Mouse (Mus musculus) kidney, adult 11 months (tissue): Measurements from ENCODE around the gene Ppp1r14b.

Source experiments
- DNase-seq: peaks from one replicate; pipeline ENCODE4 v3.0.0; 2022

The Ppp1r14b gene

DNA sequence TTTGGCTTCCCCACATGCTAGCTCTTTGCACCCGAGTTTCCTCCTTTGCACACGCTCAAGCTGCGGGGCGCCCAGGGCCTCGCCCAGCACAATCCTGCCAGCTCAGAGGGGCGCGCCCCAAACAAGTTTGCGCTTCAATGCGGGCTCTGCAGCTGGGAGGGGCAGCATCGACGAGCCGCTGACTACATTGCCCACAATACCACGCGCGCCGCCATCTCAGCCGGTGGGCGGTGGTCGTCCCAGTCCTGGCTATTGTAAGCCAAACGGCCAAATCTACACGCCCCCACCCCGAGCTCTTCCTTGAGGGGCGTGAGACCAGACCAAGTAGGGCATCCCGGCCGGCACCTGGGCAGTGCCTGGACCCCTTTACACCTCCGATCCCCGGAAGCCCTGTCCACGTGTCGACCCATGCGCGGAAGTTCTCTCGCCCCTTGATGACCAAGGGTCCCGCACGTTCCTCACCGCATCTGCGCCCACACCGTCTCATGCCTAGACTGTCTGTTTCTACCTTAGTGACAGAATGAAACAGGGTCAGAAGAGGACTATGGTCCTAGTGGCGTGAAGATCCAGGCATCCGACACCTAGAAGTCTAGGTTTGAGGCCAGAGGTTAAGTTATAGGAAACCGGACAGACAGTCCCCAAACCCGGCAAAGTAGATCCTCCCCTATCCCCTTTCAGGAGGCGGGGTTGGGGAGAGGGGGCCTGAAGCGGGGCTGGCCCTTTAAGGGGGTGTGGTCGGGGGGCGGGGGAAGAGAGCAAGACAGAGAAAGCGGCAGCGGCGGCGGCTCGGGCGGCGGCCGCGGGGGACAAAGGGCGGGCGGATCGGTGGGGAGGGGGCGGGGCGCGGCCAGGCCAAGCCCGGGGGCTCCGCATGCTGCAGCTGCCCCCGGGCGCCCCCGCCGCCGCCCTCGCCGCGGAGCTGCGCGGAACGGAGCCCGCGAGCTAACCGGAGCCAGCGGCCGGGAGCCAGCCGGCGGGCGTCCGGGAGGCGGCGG is at the start of gene Ppp1r14b:
Gene Ppp1r14b, plus strand, starts transcription at position 758 of the 995 bp plus-strand sequence.
- DNase-seq, result peak; percentile 71

DNA sequence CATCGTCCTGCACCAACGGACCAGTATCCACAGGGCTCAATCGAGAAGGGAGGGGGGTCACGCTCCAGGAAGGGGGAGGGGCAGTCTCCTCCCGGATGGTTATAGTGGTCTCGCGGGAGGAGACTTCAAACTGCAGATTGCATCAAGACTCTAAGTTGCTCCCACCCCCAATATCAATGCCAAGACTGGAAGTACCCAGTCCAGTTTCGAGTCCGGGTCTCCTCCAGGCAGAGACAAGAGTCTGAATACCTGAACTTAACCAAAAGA is 49.5 kb upstream of the Ppp1r14b start, which contains the start of gene Catsperz:
Gene Catsperz, minus strand, starts transcription at position 74 of the 267 bp plus-strand sequence.
- DNase-seq, result no peak

DNA sequence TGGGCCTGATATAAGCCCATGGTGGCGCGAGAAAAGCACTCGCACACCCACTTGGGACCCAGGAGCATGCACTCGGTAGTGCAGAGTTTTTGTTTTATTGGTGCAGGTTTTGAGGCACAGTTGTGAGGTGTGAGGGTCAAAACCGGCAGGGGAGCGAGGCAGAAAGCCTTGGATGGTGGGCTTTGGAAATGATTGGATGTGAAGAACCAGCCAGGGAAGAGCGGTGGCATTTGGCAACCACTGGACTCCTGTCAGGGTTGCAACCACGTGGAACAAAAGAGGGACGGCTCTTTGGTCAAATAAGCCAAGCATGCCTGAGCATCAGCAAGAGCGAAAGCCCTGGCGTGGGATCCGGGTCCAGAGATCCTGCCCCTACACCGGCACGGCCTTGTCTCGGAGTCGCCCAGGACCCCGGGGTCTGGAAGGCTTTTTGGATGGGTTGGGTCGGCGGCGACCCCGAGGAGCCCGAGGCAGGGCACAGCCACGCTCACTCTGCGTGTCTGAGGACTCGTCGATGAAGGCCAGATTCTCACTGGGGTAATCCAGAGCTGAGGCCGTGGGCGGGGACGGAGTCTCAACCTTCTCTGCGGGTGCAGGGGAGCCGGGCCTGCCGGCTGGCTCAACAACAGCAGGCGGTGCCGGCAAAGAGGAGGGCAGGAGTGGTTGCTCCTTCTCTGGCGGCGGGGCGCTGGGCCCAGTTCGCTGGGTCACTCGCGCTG is 49.0 kb upstream of the Ppp1r14b start:
- no peak for DNase-seq

DNA sequence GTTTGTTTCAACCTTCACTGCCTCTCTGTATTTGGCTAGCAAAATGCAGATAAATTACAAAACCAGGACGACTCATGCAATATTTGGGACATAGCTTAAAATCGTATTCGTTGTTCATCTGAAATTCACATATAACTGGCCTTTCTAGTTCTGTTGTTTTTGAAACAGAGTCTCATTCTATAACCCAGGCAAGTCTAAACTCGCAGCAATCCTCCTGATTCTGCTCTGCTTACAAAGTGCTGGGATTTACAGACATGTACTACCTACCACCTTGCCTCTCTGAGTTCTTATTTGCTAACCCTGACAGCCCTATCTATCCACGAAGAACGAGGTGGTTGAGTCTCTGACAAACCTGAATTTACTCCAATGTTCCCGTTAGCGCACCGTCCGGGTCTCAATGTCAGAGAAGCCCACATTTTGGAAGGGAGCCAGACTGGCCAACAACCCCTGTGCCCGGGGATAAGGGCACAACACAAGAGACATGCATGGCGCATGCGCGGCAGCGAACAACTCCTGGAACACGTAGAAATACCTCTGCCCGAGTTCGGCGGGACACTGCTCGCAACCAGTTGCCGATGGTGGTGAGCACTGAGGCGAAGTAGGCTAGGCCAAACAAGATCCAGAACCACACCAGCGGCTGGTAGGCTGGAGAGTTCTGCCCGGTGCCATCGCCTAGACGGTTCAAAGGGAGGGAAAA is 48.1 kb upstream of the Ppp1r14b start:
- DNase-seq, result peak; percentile 72

DNA sequence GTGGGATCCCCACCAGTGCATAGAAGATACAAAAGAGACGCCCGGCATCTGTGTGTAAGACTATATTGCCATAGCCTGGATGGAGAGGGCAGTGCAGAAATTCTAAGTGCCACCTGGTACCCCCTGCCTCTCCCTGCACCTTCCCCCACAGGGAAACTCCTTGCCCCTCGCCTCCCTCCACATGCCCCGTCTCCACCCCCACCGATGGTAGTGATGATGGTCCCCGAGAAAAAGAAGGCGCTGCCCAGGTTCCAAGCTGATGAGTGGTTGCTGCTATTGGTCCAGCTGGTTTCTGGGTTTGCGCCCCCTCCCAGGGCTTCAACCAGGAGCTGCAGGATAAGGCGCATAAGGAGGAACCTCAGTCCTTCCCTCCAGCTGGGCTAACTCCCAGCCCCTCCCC is 46.7 kb upstream of the Ppp1r14b start:
- no peak for DNase-seq

DNA sequence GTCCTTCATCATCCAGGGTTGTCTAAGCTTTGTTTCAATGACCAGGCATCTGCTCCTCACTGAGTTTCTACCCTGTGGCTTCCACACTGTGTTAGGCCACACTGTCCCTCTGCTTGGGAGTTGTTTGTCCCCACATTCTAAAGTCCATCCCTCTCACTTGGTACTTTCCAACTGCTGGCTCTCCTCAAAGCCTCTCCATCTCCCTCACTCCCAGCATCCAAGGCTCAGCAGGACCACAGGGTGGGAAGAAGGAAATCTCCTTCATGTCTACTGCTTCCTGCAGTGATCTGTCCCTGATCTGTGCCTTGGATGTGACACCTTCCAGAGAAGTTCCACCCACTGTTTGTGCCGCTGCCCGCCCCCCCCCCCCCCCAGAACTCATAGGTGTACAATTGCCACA is 43.8 kb upstream of the Ppp1r14b start:
- no peak for DNase-seq

DNA sequence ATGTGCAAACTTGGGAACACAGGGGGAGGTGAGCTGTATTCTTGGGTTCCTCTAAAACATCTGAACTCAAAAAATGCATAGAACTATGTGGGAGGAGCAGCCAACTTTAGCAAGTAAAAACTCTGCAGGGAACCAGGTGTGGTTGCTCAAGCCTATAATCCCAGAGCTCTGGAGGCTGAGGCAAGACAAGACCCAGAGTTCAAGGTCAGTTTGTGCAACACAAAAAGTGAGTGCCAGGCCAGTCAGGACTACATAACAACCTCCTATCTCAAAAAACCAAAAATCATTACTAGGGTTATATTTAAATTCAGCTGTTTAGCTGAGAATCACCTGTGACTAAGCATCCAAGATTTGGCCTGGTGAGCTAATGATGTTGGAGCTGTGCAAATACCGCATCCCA is 42.8 kb upstream of the Ppp1r14b start:
- DNase-seq, result no peak

DNA sequence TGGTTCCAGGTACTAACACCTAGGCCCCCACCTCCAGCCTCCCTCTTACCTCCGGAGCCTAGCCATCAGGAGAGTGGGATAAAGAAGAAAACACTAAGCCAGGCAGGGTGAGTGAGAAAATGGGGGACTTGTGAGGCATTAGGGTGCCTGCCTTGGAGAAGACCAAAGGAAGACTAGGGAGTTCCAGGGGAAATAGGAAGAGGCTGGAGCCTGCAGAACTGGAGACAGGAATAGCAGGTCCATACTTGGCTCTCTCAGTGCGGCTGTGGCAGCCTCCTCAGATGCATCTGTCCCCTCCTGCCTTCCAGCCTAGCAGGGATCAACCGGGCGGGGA is 41.7 kb upstream of the Ppp1r14b start:
- DNase-seq, result no peak

DNA sequence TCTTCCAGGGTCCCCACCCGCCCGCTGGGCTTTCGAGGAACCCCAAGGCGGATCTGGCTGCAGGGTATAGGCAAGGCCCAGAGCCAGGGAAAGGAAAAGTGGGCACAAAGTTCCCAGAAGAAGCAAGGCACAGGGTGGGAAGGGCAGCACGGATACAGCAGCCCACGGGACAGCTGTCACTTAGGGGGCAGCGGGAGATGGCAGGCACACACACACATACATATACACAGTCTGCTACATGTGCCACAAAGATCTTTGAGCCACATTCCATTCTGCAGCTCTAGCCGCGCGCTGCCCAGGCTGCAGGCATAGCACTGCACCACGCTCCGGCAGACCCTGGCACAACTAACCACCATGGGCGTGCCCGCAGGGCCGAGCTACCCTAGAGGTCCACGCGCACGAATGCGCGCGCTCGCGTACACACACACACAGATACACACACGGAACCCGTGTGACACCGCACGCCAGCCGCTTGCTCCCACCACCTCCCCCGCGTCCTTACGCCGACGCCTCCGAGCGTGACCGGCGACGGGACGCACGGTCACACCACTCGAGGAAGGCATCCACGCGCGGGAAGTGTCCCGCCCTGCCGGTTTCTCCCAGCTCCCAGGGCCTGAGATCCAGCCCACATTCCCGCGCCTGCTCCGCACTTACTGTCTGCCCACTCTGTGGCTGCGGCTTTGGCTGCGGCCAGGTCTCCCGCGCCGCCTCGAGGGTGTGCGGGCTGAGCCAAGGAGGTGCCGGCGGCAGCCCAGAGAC is 41.2 kb upstream of the Ppp1r14b start:
- DNase-seq, result peak; percentile 35

DNA sequence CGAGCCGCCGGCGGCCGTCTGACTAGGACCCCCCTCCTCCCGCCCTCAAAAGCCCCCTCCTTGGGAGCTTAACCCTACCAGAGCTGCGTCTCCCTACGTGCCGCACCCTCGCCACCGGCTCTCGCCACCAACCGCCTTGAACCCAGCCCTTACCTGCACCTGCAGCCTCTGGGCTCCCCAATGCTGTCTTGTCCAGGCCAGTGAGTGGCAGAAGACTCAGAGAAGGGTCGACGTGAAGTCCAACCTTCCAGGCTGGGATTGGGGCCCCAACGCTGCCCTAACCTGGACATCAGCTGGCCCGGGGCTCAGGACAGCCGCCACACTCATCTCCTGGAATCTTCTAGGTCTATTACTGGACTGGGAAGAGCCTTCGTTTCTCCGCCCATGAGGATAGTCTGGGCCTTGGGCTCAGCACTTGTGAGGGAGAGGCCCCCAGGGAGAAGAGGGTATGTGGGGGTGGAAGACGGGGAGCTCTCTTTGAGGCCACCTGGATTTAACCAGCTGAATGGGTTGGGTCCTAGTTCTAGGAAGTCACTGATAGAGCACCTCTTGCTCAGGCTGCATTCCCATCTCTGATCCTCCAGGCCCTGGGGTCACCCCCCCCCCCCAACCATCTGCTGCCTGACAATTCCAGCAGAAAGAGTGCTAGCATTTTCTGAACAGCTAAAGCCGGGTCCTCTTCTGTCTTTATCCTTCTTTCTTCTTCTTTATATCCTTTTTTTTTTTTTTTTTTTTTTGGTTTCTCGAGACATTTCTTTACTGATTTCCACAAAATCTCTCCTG is 40.4 kb upstream of the Ppp1r14b start, which contains the start of gene Kcnk4:
Gene Kcnk4, minus strand, starts transcription at position 321 of the 783 bp plus-strand sequence.
- no peak for DNase-seq

DNA sequence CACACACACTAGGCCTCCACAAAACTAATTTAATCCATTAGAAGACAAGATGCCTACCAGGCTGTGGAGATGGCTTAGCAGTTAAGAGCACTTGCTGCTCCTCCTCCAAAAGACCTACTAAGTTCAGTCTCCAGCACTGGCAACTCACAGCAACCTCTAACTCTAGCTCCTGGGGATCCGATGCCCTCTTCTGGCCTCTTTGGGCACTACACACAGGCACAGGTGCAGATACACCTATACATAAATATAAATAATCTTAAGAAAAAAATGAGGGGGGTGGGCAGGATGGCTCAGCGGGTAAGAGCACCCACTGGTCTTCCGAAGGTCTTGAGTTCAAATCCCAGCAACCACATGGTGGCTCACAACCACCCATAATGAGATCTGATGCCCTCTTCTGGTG is 38.5 kb upstream of the Ppp1r14b start:
- no peak for DNase-seq

DNA sequence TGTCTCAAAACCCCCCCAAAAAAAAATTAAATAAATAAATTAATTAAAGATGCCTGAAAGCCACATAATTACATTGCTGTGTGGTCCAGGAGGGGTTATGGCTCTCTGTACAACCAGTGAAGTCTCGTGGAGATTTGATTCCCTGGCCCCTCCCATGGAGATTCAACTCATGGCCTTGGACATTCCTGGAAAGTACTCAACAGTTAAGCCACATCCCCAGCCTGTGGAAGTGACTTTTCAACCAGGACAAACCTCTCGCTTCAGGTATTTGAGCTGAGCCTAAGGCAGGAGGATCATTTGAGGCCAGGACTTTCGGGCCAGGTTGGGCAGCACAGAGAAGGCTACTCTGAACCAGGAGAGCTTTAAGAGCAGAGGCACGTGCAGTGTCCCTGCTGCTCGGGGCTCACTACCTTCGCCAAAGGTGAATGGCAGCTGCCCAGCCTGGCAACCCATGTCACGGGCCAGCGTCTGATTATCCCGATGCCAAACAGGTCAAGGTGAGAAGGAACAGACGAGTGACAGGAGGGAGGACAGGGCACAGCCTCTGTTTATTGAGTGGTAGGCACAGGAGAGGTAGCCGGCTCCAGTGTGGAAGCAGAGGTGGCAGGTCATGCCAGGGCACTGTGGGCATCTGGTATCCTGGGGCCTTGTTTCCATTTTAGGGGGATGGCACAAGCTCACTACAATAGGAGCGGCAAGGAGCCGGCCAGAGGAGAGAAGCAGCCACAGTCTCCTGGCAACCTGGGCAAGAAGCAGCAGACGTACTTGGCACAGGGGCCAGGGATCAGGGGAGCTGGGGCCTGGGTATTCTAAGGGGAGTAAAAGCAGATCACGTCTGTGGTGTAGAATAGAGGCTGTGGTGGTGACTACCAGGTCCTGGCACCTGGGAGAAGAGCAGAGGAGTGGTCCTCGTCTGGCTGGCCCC is 37.0 kb upstream of the Ppp1r14b start:
- peak; percentile 38 for DNase-seq

DNA sequence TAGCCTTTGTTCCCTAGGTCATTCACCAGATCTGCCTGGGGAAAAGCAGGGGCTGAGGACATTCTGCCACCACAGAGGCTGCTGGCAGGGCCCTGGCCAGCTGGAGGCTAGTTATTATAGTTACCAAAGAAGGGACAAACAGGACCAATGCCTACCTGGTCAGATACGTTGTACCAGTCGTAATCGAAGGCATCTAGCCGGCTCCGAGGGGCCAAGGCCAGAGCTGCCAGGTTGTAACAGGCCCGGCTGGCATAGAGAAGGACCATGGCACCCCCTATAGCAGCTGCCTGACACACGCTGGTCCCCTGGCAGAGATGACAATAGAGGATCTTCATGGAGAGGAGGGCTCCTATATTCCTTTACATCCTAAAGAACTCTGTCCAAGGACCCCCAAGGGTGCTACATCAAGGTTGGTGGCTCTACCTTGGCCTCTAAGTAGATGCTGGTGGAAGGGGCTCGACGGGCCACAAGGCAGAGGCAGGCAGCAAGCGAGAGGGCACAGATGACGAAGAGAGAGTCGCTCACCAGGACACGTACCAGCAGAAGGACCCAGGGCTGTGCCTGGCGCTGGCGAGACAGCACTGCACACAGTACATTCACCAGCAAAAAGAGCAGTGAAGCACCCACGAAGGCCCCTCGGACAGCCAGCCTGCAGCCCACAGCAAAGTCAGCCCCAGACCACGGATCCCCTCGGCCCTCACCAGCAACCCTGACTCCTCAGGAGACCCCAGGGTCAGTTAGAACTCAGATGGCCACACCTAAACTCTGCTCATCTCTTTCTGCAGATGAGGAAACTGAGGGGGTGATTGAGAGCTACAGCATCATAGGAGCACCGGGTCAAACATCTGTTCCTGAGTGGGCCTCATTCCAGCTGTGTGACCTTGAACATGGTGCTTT is 35.4 kb upstream of the Ppp1r14b start:
- DNase-seq, result no peak

DNA sequence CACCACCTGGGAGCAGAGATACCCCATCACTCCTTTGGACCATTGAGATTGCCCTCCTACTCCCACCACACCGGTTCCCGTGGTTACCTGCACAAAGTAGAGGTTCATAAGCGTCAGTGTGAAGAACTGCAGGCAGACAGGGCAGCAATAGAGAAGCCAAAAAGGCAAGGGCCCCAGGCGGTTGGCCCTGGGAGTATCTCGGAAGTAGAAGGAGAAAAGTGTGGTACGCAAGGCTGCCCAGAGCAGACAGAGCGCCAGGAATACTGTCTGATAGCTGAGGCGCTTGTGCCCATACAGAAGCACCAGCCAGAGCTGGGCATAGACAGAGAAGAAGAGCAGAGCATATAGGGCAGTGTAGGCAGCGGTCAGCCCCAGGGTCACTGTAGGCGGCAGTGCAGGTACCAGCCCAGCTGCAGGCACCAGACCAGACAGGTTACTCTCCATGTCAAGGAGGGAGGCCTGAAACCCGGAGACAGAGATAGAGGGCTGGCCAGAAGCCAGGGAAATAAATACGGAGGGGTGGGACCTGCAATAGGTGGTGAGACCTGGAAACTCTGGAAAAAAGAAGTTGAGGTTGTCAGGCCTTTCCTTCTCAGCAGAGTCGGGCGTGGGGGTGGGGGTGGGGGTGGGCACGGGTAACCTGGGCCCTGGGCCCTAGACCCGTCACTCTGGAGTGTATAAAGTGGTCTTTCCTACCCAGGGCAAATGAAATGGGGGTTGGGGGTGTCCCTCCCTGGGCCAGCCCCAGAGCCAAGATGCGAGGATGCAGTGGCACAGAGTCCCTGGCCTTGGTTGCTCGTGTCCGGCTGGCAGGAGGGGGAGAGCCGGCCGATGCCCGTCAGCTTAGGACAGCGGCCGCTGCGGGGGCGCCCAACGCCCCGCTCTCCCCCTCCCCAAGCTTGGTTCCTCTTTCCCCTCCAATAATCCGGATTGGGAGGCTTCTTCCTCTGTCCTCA is 34.1 kb upstream of the Ppp1r14b start:
- peak; percentile 37 for DNase-seq

DNA sequence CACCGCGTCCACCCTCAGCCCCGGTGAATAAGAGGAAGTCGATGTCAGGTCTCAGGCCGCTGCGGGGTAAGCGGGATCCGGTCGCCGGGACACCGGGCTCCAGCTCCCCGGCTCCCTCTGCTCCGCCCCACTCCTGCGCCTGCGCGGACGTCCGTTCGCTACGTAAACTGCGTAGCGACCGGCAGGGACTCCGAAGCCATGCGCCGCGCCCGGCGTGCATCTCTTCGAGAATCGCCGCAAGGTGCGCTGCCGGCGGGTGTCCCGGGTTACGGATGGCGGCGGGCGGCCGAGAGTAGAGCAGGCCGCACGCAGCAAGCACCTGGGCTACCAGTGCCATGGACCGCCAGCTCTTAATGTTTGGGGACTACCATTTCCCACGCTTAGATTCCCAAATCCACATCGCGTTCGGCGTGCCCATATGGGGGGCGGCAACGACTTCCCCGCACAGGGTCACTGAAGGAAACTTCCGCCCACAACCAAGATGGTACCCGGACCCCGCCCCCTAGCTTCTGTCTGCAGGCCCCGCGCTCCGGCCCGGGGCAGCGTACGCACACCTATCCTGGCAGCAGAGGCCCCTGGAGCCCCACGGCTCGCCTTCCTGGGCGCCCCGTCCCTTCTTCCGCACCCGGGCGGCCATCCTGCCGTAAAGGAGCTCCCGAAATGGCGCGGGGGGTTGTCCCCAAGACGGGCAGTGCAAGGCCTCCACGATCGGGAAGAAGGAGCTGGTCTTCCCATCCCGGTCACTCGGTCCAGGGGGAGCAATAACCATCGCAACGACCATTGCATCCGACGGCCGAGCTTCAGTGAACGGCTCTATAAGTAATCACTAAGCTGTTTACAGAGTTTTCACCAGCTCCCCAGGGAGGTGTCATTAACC is 33.2 kb upstream of the Ppp1r14b start, which contains the start of gene Bad:
Gene Bad, plus strand, starts transcription at position 490 of the 877 bp plus-strand sequence.
- peak; percentile 90 for DNase-seq

DNA sequence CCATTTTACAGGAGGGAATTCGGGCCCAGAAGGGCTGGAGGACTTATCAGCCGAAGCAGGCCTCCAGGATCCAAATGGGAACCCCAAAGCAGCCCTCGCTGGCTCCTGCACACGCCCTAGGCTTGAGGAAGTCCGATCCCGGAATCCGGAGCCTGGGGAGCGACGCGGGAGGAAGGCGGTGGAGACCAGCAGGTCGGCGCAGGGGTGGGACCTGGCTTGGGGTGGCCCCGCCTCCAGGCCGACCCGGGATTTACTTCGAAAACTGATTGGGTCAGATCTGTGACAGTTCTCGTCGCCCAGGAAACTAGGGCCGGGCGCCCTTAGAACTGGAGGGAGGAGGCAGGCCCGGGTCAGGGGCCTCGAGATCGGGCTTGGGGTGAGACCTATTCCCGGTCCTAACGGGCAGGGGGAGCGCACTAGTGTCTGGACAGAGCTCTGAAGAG is 32.5 kb upstream of the Ppp1r14b start, which contains the start of gene Gpr137:
Gene Gpr137, minus strand, starts transcription at position 232 of the 443 bp plus-strand sequence.
- DNase-seq, result peak; percentile 98

DNA sequence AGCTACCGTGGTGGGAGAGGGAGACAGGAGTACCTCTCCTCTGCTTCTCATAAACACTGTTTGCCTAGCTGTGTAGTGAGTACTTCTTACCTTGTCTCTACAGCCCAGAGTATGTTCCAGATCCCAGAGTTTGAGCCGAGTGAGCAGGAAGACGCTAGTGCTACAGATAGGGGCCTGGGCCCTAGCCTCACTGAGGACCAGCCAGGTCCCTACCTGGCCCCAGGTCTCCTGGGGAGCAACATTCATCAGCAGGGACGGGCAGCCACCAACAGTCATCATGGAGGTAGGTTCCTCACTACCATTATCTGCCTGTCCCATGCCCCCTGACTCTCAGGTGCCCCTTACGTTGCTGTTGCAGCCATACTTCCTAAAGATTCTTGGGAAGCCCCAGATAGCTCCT is 32.0 kb upstream of the Ppp1r14b start:
- no peak for DNase-seq
